Mouse (Mus musculus): ENCODE data around the gene Card14. TPM values are rescaled to one million over a fixed set of nuclear protein-coding genes. Genes with fewer than 3 reads are reported as not detected.

Card14 gene
- 0.17 and 0.18 TPM in 2 replicates for polyA plus RNA-seq (2014; fragmentation: Nextera tagmentation; extraction: Ambion mirVana)

- 38% methylated on average over 1 of the region's 1 CpGs for WGBS
- DNase-seq (ENCODE audit: low spot score) = no peak
- no peak within 1 kb of the TSS for H3K27ac ChIP-seq (replicated peaks; ENCODE audit: low read depth, low read length)
- H3K36me3 ChIP-seq (ENCODE audit: control insufficient read depth, insufficient read depth, low read length) = no peaks in the 10 kb centered on the region
- H3K9ac ChIP-seq (ENCODE audit: low read length) = no peak within 1 kb of the TSS
- H3K4me1 ChIP-seq (ENCODE audit: control insufficient read depth, insufficient read depth, low read length) = peaks cover 7% of the 10 kb centered on the region
- H3K4me3 ChIP-seq (ENCODE audit: low read depth, low read length) = no peak within 1 kb of the TSS
- no peak for ATAC-seq (ENCODE audit: insufficient number of reproducible peaks, low FRiP score, low TSS enrichment, low read depth)
- H3K4me2 ChIP-seq (ENCODE audit: low read depth, severe bottlenecking) = peak within 1 kb of the TSS; percentile 0; the same call in 1 of the 2 replicates
- peaks cover 2% of the 10 kb centered on the region; the same call in 1 of the 2 replicates for H3K27me3 ChIP-seq (ENCODE audit: control insufficient read depth, insufficient read depth, low read length)
- H3K9me3 ChIP-seq (ENCODE audit: control insufficient read depth, low read length) = no peaks in the 10 kb centered on the region
Measured at GRCm38 (mm10) chr11:119307658-119307867, at the start of gene Card14. Card14 (plus strand) TSS chr11:119307768.

- ATAC-seq (ENCODE audit: insufficient number of reproducible peaks, low FRiP score, low TSS enrichment, low read depth) (no peak), DNase-seq (ENCODE audit: low spot score) (no peak)
- peak overlapping the region; percentile 36 for H3K4me2 ChIP-seq (ENCODE audit: low read depth, severe bottlenecking)
- peaks cover under 1% of the 10 kb centered on the region; the same call in 1 of the 2 replicates for H3K4me1 ChIP-seq (ENCODE audit: control insufficient read depth, insufficient read depth, low read length)
- H3K27ac ChIP-seq (replicated peaks; ENCODE audit: low read depth, low read length) = no peak overlapping the region
- WGBS = 63% methylated on average over 9 of the region's 9 CpGs
- H3K36me3 ChIP-seq (ENCODE audit: control insufficient read depth, insufficient read depth, low read length) = no peaks in the 10 kb centered on the region
- H3K9ac ChIP-seq (ENCODE audit: low read length) = no peak overlapping the region
- H3K27me3 ChIP-seq (ENCODE audit: control insufficient read depth, insufficient read depth, low read length) = no peaks in the 10 kb centered on the region
- peak overlapping the region; percentile 3; the same call in 1 of the 2 replicates for H3K4me3 ChIP-seq (ENCODE audit: low read depth, low read length)
- no peaks in the 10 kb centered on the region for H3K9me3 ChIP-seq (ENCODE audit: control insufficient read depth, low read length)
Measured at GRCm38 (mm10) chr11:119258216-119258571, 49.4 kb upstream of the Card14 start.

DNA sequence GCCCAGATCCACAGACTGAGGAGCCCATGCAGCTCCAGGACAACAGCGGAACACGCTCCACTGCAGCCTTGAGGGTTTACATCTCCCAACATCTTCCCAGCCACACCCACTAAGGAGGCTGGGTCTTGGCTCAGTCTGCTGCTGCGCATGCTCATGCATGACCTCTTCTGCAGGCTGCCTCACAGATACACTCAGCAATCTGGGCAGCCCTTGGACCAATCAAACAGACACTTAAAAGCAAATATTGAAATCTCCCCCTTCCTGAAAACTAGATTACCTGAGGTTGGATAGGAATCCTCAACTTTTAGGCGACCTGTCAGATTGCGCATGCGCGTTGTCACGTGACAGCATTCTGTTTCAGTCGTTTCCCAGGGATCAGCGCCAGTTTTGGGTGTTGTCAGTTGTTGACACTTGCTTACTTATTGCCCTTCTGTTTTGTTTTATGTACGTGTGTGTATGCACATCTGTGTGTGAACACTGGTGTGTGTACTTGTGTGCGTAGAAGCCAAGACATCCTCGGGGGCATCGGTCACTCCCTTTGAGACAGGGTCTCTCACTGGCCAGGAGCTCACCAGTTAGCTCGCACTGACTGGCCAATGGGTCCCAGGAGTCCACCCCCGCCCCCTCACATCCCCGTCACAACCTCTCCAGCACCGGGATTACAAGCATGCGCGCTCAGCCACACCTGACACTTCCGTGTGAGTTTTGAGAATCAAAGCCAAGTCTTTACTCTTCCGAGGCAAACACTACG lies 48.8 kb upstream of the Card14 start:
- Histone ChIP-seq H3K36me3 (ENCODE audit: control insufficient read depth, insufficient read depth, low read length) (no peaks in the 10 kb centered on the region), H3K4me3 (ENCODE audit: low read depth, low read length) (peak overlapping the region; percentile 3; the same call in 1 of the 2 replicates), H3K27ac (replicated peaks; ENCODE audit: low read depth, low read length) (no peak overlapping the region), H3K4me2 (ENCODE audit: low read depth, severe bottlenecking) (peak overlapping the region; percentile 36), H3K27me3 (ENCODE audit: control insufficient read depth, insufficient read depth, low read length) (no peaks in the 10 kb centered on the region), H3K9me3 (ENCODE audit: control insufficient read depth, low read length) (no peaks in the 10 kb centered on the region), H3K9ac (ENCODE audit: low read length) (no peak overlapping the region; the same call in 1 of the 2 replicates), H3K4me1 (ENCODE audit: control insufficient read depth, insufficient read depth, low read length) (no peaks in the 10 kb centered on the region)
- 62% methylated on average over 23 of the region's 23 CpGs for WGBS
- ATAC-seq (ENCODE audit: insufficient number of reproducible peaks, low FRiP score, low TSS enrichment, low read depth) (no peak), DNase-seq (ENCODE audit: low spot score) (peak; percentile 49)

DNA sequence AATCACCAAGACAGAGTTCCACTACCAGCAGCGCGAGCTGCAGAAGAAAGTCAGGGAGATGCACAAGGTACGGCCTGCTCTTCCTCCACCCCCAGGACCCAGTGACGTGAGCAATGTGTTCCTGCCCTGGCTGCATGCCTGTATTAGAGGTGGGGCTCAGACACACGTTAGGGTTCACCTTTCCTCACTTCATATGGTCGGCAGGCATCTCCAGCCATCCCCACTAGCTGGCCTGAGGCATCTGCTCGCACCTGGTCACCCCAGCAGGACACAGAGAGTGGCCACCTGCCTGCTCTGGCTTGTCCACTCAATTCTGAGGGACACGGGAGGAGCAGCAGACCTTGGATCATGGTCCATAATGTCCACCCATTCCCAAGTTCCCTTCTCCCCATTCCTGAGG lies 47.6 kb upstream of the Card14 start:
- no peaks in the 10 kb centered on the region for H3K36me3 ChIP-seq (ENCODE audit: control insufficient read depth, insufficient read depth, low read length)
- no peak overlapping the region for H3K27ac ChIP-seq (replicated peaks; ENCODE audit: low read depth, low read length)
- no peak for DNase-seq (ENCODE audit: low spot score)
- H3K9ac ChIP-seq (ENCODE audit: low read length) = no peak overlapping the region
- no peaks in the 10 kb centered on the region for H3K4me1 ChIP-seq (ENCODE audit: control insufficient read depth, insufficient read depth, low read length)
- no peaks in the 10 kb centered on the region for H3K27me3 ChIP-seq (ENCODE audit: control insufficient read depth, insufficient read depth, low read length)
- ATAC-seq (ENCODE audit: insufficient number of reproducible peaks, low FRiP score, low TSS enrichment, low read depth) = no peak
- WGBS = 88% methylated on average over 8 of the region's 8 CpGs
- no peaks in the 10 kb centered on the region for H3K9me3 ChIP-seq (ENCODE audit: control insufficient read depth, low read length)
- no peak overlapping the region for H3K4me2 ChIP-seq (ENCODE audit: low read depth, severe bottlenecking)
- no peak overlapping the region for H3K4me3 ChIP-seq (ENCODE audit: low read depth, low read length)

DNA sequence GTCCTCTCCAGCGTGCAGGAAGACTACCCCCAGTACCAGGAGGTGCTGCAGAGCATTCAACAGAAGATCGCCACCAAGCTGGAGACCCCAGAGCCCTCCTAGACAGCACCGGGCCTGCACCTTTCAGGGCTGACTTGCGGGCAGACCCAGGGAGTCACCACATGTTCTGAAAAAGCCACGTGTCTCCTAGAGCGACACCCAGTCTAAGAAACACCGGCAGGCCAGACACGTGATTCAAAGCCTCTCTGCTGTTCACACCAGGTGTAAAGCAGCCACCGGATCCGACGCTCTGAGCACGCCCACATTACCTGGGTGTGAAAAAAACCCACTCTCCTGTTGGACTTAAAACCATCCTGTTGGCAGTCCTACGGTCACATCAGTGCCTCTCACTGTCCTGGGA lies 43.2 kb upstream of the Card14 start:
- Histone ChIP-seq H3K9ac (ENCODE audit: low read length) (no peak overlapping the region), H3K4me1 (ENCODE audit: control insufficient read depth, insufficient read depth, low read length) (0 out of 2 replicates have a peak, but pooled peaks cover 2% of the 10 kb centered on the region), H3K27me3 (ENCODE audit: control insufficient read depth, insufficient read depth, low read length) (no peaks in the 10 kb centered on the region), H3K36me3 (ENCODE audit: control insufficient read depth, insufficient read depth, low read length) (no peaks in the 10 kb centered on the region), H3K9me3 (ENCODE audit: control insufficient read depth, low read length) (no peaks in the 10 kb centered on the region), H3K27ac (replicated peaks; ENCODE audit: low read depth, low read length) (no peak overlapping the region), H3K4me3 (ENCODE audit: low read depth, low read length) (no peak overlapping the region), H3K4me2 (ENCODE audit: low read depth, severe bottlenecking) (no peak overlapping the region)
- WGBS = 90% methylated on average over 13 of the region's 13 CpGs
- DNase-seq (ENCODE audit: low spot score) = no peak
- no peak for ATAC-seq (ENCODE audit: insufficient number of reproducible peaks, low FRiP score, low TSS enrichment, low read depth)

- no peak for ATAC-seq (ENCODE audit: insufficient number of reproducible peaks, low FRiP score, low TSS enrichment, low read depth)
Measured at GRCm38 (mm10) chr11:119265811-119266210, 41.8 kb upstream of the Card14 start.

GRCm38 (mm10) chr11:119267241-119267674 lies 40.3 kb upstream of the Card14 start:
- ATAC-seq (ENCODE audit: insufficient number of reproducible peaks, low FRiP score, low TSS enrichment, low read depth) = 0 out of 2 replicates have a peak, but pooled peaks have one; percentile 29
- no peak for DNase-seq (ENCODE audit: low spot score)
- Histone ChIP-seq H3K27me3 (ENCODE audit: control insufficient read depth, insufficient read depth, low read length) (no peaks in the 10 kb centered on the region), H3K9me3 (ENCODE audit: control insufficient read depth, low read length) (no peaks in the 10 kb centered on the region), H3K36me3 (ENCODE audit: control insufficient read depth, insufficient read depth, low read length) (no peaks in the 10 kb centered on the region; the same call in 1 of the 2 replicates), H3K27ac (replicated peaks; ENCODE audit: low read depth, low read length) (no peak overlapping the region), H3K4me2 (ENCODE audit: low read depth, severe bottlenecking) (peak overlapping the region; percentile 75), H3K4me3 (ENCODE audit: low read depth, low read length) (no peak overlapping the region), H3K4me1 (ENCODE audit: control insufficient read depth, insufficient read depth, low read length) (0 out of 2 replicates have a peak, but pooled peaks cover 2% of the 10 kb centered on the region), H3K9ac (ENCODE audit: low read length) (no peak overlapping the region)
- 63% methylated on average over 6 of the region's 6 CpGs for WGBS

More at GRCm38 (mm10) chr11:119265811-119266210, 41.8 kb upstream of the Card14 start:
- Histone ChIP-seq H3K4me1 (ENCODE audit: control insufficient read depth, insufficient read depth, low read length) (0 out of 2 replicates have a peak, but pooled peaks cover 2% of the 10 kb centered on the region), H3K36me3 (ENCODE audit: control insufficient read depth, insufficient read depth, low read length) (no peaks in the 10 kb centered on the region; the same call in 1 of the 2 replicates), H3K4me2 (ENCODE audit: low read depth, severe bottlenecking) (no peak overlapping the region), H3K9me3 (ENCODE audit: control insufficient read depth, low read length) (no peaks in the 10 kb centered on the region), H3K9ac (ENCODE audit: low read length) (no peak overlapping the region), H3K27me3 (ENCODE audit: control insufficient read depth, insufficient read depth, low read length) (no peaks in the 10 kb centered on the region), H3K27ac (replicated peaks; ENCODE audit: low read depth, low read length) (no peak overlapping the region), H3K4me3 (ENCODE audit: low read depth, low read length) (no peak overlapping the region)
- no peak for DNase-seq (ENCODE audit: low spot score)
- 75% methylated on average over 7 of the region's 7 CpGs for WGBS

DNA sequence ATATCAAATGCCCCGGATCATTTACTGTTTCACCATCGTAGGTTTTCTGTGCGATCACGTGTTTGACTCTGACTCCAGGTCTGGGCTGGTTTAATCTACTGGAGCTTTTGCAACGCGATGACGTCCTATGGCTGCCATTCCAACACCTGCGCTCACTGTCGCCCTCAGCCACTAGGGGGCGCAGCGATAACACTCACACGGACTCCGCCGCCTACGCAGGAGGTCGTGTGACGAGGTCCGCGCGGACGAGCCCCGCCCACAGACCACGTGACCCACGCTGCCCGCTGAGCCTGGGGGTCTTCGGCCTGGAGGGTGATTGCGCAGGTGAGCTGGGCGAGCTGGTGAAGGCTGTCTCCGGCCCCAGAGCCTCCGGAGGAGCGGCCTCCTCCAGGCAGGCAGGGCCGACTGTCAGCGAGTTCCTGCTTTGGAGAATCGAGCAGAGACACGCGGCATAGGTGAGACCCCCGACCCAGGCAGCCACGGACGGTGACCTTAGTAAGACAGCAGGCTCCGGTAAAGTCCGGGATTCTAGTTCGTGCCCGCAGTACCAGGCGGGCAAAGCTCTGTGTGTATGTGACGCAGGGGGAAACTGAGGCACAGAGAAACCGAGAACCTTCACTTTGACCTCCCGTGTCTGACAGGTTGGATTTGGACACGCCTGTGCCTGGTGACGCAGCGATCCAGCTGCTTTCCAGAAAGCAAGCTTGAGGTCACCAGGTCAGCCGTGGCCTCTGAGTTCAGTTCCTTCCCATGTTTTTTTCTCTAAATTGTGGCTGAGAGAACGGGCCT lies 39.6 kb upstream of the Card14 start, which contains the start of gene Gaa:
Gene Gaa (plus strand): TSS at position 120 of the 789 bp plus-strand sequence.
- Histone ChIP-seq H3K9ac (ENCODE audit: low read length) (peak within 1 kb of the TSS; percentile 65; the same call in 1 of the 2 replicates), H3K27me3 (ENCODE audit: control insufficient read depth, insufficient read depth, low read length) (no peaks in the 10 kb centered on the region), H3K9me3 (ENCODE audit: control insufficient read depth, low read length) (no peaks in the 10 kb centered on the region), H3K4me1 (ENCODE audit: control insufficient read depth, insufficient read depth, low read length) (0 out of 2 replicates have a peak, but pooled peaks cover 2% of the 10 kb centered on the region), H3K36me3 (ENCODE audit: control insufficient read depth, insufficient read depth, low read length) (no peaks in the 10 kb centered on the region; the same call in 1 of the 2 replicates), H3K4me2 (ENCODE audit: low read depth, severe bottlenecking) (peak within 1 kb of the TSS; percentile 75), H3K27ac (replicated peaks; ENCODE audit: low read depth, low read length) (no peak within 1 kb of the TSS), H3K4me3 (ENCODE audit: low read depth, low read length) (peak within 1 kb of the TSS; percentile 61)
- DNase-seq (ENCODE audit: low spot score) = peak; percentile 99
- ATAC-seq (ENCODE audit: insufficient number of reproducible peaks, low FRiP score, low TSS enrichment, low read depth) = peak; percentile 55; the same call in 1 of the 2 replicates
- 4% methylated on average over 52 of the region's 52 CpGs for WGBS

Data from limb, embryonic 11.5 days (tissue).